Mouse (Mus musculus) heart, embryonic 13.5 days (tissue): ENCODE measurements at regions not wholly inside any gene's neighbourhood (a gene's known extent, or its start where the extent isn't known, plus 50 kb on each side); places are given as distances from the start of the nearest gene placed in this dataset.

Source experiments
- ATAC-seq: fragments of 200-750 bp; cut with Nextera tagmentation; 2 replicates; pipeline ENCODE4 v1.8.0; 2017; ENCODE audit warnings: moderate TSS enrichment; ENCODE audit not compliant: insufficient number of reproducible peaks, low FRiP score, low TSS enrichment; ENCODE audit errors: extremely low read depth
- H3K27ac ChIP-seq: fragments of 300-500 bp; sonication (generic); replicated peaks from 2 replicates; pipeline ENCODE4 v1.5.1; 2015; ENCODE audit warnings: moderate library complexity, mild to moderate bottlenecking, inconsistent platforms
- H3K27me3 ChIP-seq: fragments of 300-500 bp; sonication (generic); replicated peaks from 2 replicates; pipeline ENCODE4 v1.6.1; 2015; ENCODE audit warnings: mild to moderate bottlenecking, inconsistent platforms
- H3K36me3 ChIP-seq: fragments of 300-500 bp; sonication (generic); 2 replicates; pipeline ENCODE4 v1.6.1; 2015; ENCODE audit warnings: mild to moderate bottlenecking, inconsistent platforms
- H3K4me1 ChIP-seq: fragments of 300-500 bp; sonication (generic); 2 replicates; pipeline ENCODE4 v1.6.1; 2015; ENCODE audit warnings: inconsistent platforms
- H3K4me2 ChIP-seq: fragments of 300-500 bp; sonication (generic); 2 replicates; pipeline ENCODE4 v1.6.1; 2015; ENCODE audit warnings: inconsistent platforms, mild to moderate bottlenecking, moderate library complexity
- H3K4me3 ChIP-seq: fragments of 300-500 bp; sonication (generic); 2 replicates; pipeline ENCODE4 v1.5.1; 2015; ENCODE audit warnings: moderate library complexity, mild to moderate bottlenecking, inconsistent platforms
- H3K9ac ChIP-seq: fragments of 300-500 bp; sonication (generic); 2 replicates; pipeline ENCODE4 v1.6.1; 2015; ENCODE audit warnings: inconsistent platforms, mild to moderate bottlenecking, moderate library complexity
- H3K9me3 ChIP-seq: fragments of 300-500 bp; sonication (generic); 2 replicates; pipeline ENCODE4 v1.6.1; 2016; ENCODE audit warnings: inconsistent platforms
- WGBS: fragments of 180-500 bp; shearing (Covaris S2); methylation state at CpG from one replicate; pipeline ENCODE4 v1.1.7; 2015; ENCODE audit warnings: mixed read lengths; 5-methylcytosine and 5-hydroxymethylcytosine counted together

GRCm38 (mm10) chr15:51320366-51320894 lies 2564.3 kb upstream of the Gm7489 start:
- Histone ChIP-seq H3K36me3 (no peaks in the 10 kb centered on the region), H3K9me3 (no peaks in the 10 kb centered on the region), H3K4me2 (no peak overlapping the region), H3K27ac (no peak overlapping the region), H3K9ac (no peak overlapping the region), H3K4me3 (no peak overlapping the region), H3K4me1 (no peaks in the 10 kb centered on the region), H3K27me3 (peaks cover 10% of the 10 kb centered on the region; the same call in 1 of the 2 replicates)
- no peak for ATAC-seq
- 70% methylated on average over 10 of the region's 10 CpGs for WGBS

- peaks cover 13% of the 10 kb centered on the region; the same call in 1 of the 2 replicates for H3K27me3 ChIP-seq
- H3K4me3 ChIP-seq: no peak overlapping the region
- no peak overlapping the region for H3K9ac ChIP-seq
- WGBS: 47% methylated on average over 5 of the region's 5 CpGs
- H3K4me2 ChIP-seq: no peak overlapping the region
- H3K9me3 ChIP-seq: no peaks in the 10 kb centered on the region
- no peak for ATAC-seq
- no peaks in the 10 kb centered on the region for H3K4me1 ChIP-seq
- no peaks in the 10 kb centered on the region for H3K36me3 ChIP-seq
- H3K27ac ChIP-seq: no peak overlapping the region
Measured at GRCm38 (mm10) chr15:51323284-51323683, 2561.4 kb upstream of the Gm7489 start.

GRCm38 (mm10) chr15:51324211-51324610 lies 2560.5 kb upstream of the Gm7489 start:
- Histone ChIP-seq H3K27me3 (peaks cover 13% of the 10 kb centered on the region; the same call in 1 of the 2 replicates), H3K9me3 (no peaks in the 10 kb centered on the region), H3K27ac (no peak overlapping the region), H3K9ac (no peak overlapping the region), H3K4me2 (no peak overlapping the region), H3K4me1 (no peaks in the 10 kb centered on the region), H3K36me3 (no peaks in the 10 kb centered on the region), H3K4me3 (no peak overlapping the region)
- 68% methylated on average over 5 of the region's 5 CpGs for WGBS
- no peak for ATAC-seq

- WGBS: 69% methylated on average over 5 of the region's 5 CpGs
- ATAC-seq: no peak
- no peak overlapping the region for H3K27ac ChIP-seq
- no peak overlapping the region for H3K4me2 ChIP-seq
- no peak overlapping the region for H3K4me3 ChIP-seq
- no peaks in the 10 kb centered on the region for H3K9me3 ChIP-seq
- no peaks in the 10 kb centered on the region for H3K4me1 ChIP-seq
- H3K9ac ChIP-seq: no peak overlapping the region
- 0 out of 2 replicates have a peak, but pooled peaks cover 4% of the 10 kb centered on the region for H3K27me3 ChIP-seq
- H3K36me3 ChIP-seq: no peaks in the 10 kb centered on the region
Measured at GRCm38 (mm10) chr15:51327702-51328101, 2557.0 kb upstream of the Gm7489 start.

GRCm38 (mm10) chr15:51336441-51336840 lies 2548.3 kb upstream of the Gm7489 start:
- no peak for ATAC-seq

GRCm38 (mm10) chr15:51346301-51346700 lies 2538.4 kb upstream of the Gm7489 start:
- 70% methylated on average over 4 of the region's 4 CpGs for WGBS
- ATAC-seq: no peak

More at GRCm38 (mm10) chr15:51336441-51336840, 2548.3 kb upstream of the Gm7489 start:
- Histone ChIP-seq H3K4me2 (no peak overlapping the region), H3K27me3 (no peaks in the 10 kb centered on the region), H3K27ac (no peak overlapping the region), H3K4me1 (no peaks in the 10 kb centered on the region), H3K9ac (no peak overlapping the region), H3K36me3 (no peaks in the 10 kb centered on the region), H3K9me3 (no peaks in the 10 kb centered on the region), H3K4me3 (no peak overlapping the region)
- WGBS: 38% methylated on average over 1 of the region's 1 CpGs

GRCm38 (mm10) chr15:51363391-51363790 lies 2521.3 kb upstream of the Gm7489 start:
- H3K9me3 ChIP-seq: no peaks in the 10 kb centered on the region
- H3K4me1 ChIP-seq: no peaks in the 10 kb centered on the region
- no peak overlapping the region for H3K4me2 ChIP-seq
- no peaks in the 10 kb centered on the region for H3K27me3 ChIP-seq
- H3K36me3 ChIP-seq: no peaks in the 10 kb centered on the region
- H3K27ac ChIP-seq: no peak overlapping the region
- ATAC-seq: no peak
- no peak overlapping the region for H3K4me3 ChIP-seq
- WGBS: 25% methylated on average over 7 of the region's 7 CpGs
- H3K9ac ChIP-seq: no peak overlapping the region

More at GRCm38 (mm10) chr15:51346301-51346700, 2538.4 kb upstream of the Gm7489 start:
- Histone ChIP-seq H3K27me3 (no peaks in the 10 kb centered on the region), H3K9me3 (no peaks in the 10 kb centered on the region), H3K9ac (no peak overlapping the region), H3K4me3 (no peak overlapping the region), H3K27ac (no peak overlapping the region), H3K36me3 (no peaks in the 10 kb centered on the region), H3K4me2 (no peak overlapping the region), H3K4me1 (no peaks in the 10 kb centered on the region)

GRCm38 (mm10) chr15:51371162-51371561 lies 2513.5 kb upstream of the Gm7489 start:
- H3K27me3 ChIP-seq: no peaks in the 10 kb centered on the region
- H3K36me3 ChIP-seq: no peaks in the 10 kb centered on the region
- no peak for ATAC-seq
- H3K4me2 ChIP-seq: no peak overlapping the region
- no peak overlapping the region for H3K9ac ChIP-seq
- H3K4me3 ChIP-seq: no peak overlapping the region
- no peaks in the 10 kb centered on the region for H3K4me1 ChIP-seq
- H3K9me3 ChIP-seq: no peaks in the 10 kb centered on the region
- no peak overlapping the region for H3K27ac ChIP-seq

- H3K9ac ChIP-seq: no peak overlapping the region
- no peak overlapping the region for H3K4me3 ChIP-seq
- no peak overlapping the region for H3K4me2 ChIP-seq
- WGBS: 80% methylated on average over 2 of the region's 2 CpGs
- no peak for ATAC-seq
- H3K4me1 ChIP-seq: peaks cover 8% of the 10 kb centered on the region
- no peaks in the 10 kb centered on the region for H3K27me3 ChIP-seq
- H3K27ac ChIP-seq: no peak overlapping the region
- no peaks in the 10 kb centered on the region for H3K9me3 ChIP-seq
- no peaks in the 10 kb centered on the region for H3K36me3 ChIP-seq
Measured at GRCm38 (mm10) chr15:51390383-51390782, 2494.3 kb upstream of the Gm7489 start.

GRCm38 (mm10) chr15:51391352-51391751 lies 2493.4 kb upstream of the Gm7489 start:
- Histone ChIP-seq H3K27ac (no peak overlapping the region), H3K36me3 (no peaks in the 10 kb centered on the region), H3K4me3 (no peak overlapping the region), H3K27me3 (no peaks in the 10 kb centered on the region), H3K9me3 (no peaks in the 10 kb centered on the region), H3K9ac (no peak overlapping the region), H3K4me2 (no peak overlapping the region), H3K4me1 (peaks cover 8% of the 10 kb centered on the region)
- ATAC-seq: no peak
- 65% methylated on average over 2 of the region's 2 CpGs for WGBS

GRCm38 (mm10) chr15:51392449-51393405 lies 2492.0 kb upstream of the Gm7489 start:
- H3K27ac ChIP-seq: no peak overlapping the region
- H3K4me1 ChIP-seq: peaks cover 8% of the 10 kb centered on the region
- no peak overlapping the region for H3K4me2 ChIP-seq
- H3K36me3 ChIP-seq: no peaks in the 10 kb centered on the region
- 51% methylated on average over 7 of the region's 7 CpGs for WGBS
- no peak for ATAC-seq
- H3K27me3 ChIP-seq: no peaks in the 10 kb centered on the region
- no peak overlapping the region for H3K4me3 ChIP-seq
- no peaks in the 10 kb centered on the region for H3K9me3 ChIP-seq
- no peak overlapping the region for H3K9ac ChIP-seq
